Mouse (Mus musculus) frontal cortex, postnatal 14 days (tissue): ENCODE measurements around the gene Cldn4.
A peak's percentile ranks its signal among the peaks of the same experiment; 100 is the strongest.

ENCODE experiments used
- DNase-seq, 2 experiments: peaks; one replicate each; pipeline ENCODE4 v3.0.0; 2022; ENCODE audit warnings: low spot score in 2 of 2

Gene Cldn4

GRCm38 (mm10) chr5:134946857-134947255 is at the start of gene Cldn4:
Gene Cldn4 (minus strand): TSS chr5:134946934.
- DNase-seq, result no peak

DNA sequence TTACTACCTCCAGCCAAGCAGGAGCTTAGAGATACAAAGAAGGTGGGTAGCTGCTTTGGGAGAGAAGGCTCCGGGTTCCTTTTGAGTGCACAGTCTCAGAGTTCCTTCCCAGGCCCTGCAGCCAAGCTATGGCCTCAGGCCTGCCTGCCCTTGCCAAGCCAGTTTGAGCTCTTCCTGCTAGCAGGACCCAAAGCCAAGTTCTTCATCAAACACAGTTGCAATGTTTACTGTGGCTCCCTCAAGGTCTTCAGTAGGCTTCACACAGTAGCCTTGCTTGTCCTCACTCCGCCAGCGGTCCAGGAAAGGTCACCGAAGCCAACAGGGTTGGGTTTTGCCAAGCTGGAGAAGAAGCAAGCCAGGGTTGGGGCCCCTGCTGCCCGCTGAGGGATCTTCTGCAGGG is 45.8 kb upstream of the Cldn4 start:
- no peak for DNase-seq

DNA sequence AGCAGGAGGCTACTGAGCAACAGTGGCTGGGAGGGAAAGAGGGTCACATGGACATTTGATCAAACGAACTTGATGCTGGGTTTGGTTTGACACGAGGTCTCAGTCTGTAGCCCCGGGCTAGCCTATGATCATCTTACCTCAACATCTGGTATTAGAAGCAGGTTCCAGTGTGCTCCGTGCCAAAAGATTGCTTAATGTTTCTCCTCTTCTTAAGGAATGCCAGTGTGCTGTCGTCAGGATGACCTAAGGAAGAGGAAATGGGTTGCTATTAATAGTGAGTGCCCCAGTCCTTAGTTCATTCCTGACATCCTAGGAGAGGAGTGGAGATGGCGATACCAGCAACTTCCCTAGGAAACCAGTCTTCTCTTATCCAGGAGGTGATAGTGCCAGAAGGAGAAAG is 43.0 kb upstream of the Cldn4 start:
- no peak for DNase-seq

DNA sequence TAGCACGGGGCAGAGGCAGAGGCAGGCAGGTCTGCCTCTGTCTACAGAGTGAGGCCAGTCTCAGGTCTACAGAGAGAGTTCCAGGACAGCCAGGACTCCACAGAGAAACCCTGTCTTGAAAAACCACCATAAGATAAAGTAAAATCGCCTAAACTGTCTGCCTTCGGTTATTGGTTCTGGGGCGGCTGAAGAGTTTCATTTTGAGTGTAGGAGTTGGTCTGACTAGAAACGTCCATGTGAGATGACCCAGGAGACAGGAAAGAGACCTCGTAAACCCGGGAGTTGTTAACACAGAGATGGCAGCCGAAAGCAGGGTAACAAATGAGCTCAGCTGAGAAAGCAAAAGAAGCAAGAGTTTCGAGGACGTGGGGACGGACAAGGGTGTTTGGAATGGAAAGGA is 42.4 kb upstream of the Cldn4 start:
- no peak for DNase-seq

DNA sequence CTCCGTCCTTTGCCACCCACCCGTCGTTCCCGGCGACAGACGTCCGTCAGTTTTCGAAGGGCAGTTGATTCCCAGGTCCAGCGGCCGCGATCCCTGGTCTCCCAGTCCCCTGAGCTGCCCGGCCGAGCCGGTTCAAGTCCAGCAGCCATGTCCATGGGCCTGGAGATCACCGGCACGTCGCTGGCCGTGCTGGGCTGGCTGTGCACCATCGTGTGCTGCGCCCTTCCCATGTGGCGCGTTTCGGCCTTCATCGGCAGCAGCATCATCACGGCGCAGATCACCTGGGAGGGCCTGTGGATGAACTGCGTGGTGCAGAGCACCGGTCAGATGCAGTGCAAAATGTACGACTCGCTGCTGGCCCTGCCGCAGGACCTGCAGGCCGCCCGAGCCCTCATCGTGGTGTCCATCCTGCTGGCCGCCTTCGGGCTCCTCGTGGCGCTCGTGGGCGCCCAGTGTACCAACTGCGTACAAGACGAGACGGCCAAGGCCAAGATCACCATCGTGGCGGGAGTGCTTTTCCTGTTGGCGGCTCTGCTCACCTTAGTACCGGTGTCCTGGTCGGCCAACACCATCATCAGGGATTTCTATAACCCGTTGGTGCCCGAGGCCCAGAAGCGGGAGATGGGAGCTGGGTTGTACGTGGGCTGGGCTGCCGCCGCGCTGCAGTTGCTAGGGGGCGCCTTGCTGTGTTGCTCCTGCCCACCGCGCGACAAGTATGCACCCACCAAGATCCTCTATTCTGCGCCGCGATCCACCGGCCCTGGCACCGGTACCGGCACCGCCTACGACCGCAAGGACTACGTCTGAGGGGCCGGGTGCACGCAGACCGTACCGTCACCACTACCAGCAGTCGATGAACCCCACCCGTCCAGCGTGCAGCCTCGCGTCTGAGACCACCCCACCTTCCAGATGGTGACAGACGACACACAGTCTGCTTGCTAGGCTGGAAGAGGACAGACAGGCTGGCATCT is 39.8 kb upstream of the Cldn4 start:
- no peak for DNase-seq

GRCm38 (mm10) chr5:134985633-134986297 is 39.0 kb upstream of the Cldn4 start, which contains the start of gene Cldn3:
Gene Cldn3 (plus strand): TSS chr5:134986214.
- no peak for DNase-seq

- DNase-seq, result no peak
Measured at GRCm38 (mm10) chr5:134983771-134984170, 37.0 kb upstream of the Cldn4 start.

DNA sequence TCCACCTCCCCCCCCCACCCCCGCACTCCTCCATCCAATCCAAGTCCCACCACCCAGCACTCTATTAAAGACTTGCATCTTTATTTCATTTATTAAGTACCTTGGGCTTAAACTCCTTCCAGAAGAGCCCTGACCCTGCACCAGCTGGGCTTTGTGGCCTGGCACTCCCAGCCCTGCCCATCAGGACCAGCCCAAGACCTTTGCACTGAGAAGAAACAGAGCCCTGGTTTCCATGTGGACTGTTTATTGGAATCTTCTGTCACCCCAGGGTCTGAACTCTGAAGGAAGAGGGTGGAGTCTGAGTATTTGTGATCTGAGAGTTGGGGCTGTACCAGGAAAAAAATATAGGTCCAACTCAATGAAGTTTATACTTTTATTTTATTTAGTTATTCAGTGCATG is 36.4 kb upstream of the Cldn4 start:
- no peak for DNase-seq

DNA sequence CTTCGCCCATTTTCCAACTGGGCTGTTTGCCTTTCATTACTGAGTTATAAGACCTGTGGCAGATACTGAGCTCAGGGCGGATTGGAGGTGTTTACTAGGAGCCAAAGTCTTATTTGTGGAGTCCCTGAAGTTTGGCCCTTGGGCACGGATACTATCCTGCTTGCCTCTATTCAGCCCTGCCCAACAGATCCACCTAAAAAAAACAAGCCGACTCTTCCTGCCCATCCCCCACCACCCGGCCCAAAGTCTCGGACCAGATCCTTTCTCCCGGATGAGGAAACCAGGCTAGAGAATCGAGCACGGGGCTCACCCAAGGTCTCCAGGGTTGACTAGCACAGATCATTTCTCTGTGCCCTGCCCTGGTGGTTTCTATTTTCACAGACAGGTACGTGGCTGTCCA is 34.4 kb upstream of the Cldn4 start:
- DNase-seq, result no peak

GRCm38 (mm10) chr5:134977837-134978236 is 31.1 kb upstream of the Cldn4 start:
- DNase-seq, result no peak

DNA sequence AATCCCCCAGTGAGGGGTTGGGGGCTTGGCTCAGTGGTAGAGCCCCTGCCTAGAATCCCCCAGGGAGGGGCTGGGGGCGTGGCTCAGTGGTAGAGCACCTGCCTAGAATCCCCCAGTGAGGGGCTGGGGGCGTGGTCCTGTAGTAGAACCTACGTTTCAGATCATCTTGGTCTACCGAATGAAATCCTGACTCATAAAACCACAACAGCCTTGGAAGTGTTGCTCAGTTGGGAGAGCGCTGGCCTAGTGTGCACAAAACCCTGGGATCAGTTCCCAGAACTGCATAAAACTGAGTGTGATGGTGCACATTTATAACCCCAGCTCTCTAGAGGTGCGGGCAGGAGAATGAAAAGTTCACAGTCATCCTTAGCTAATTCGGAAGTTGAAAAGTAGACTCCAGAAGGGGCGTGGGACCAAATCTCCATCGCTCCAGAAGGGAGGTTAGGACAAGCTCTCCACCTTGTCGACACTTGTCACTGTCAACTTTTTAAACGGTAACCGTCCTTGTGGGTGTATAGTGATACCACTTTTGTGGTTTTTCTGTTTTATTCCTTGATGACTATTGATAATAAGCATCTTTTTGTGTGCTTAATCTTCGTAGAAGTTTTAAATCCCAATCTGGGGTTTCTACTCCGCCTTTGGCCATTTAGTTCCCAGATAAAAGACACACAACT is 30.0 kb upstream of the Cldn4 start:
- no peak for DNase-seq

GRCm38 (mm10) chr5:134976164-134976563 is 29.4 kb upstream of the Cldn4 start:
- no peak for DNase-seq

GRCm38 (mm10) chr5:134974921-134975320 is 28.2 kb upstream of the Cldn4 start:
- DNase-seq, result no peak

DNA sequence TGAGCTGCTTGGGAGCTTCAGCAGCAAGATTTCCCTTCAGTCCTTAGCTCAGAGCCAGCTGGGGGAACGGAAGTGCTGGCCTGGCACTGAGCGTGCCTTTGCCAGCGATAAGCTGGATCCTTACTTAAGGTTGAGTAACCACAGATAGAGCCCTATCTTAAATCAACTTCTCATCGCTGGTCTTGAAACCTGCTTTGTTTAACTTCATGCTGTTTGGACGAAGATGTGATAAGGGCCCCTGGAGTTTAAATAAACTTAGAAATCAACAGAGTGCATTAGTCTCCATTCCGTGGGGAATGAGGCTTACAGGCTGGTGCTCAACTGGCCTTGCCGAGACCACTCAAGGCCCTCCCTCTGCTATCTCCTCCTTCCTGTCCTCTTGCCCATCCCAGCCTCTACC is 27.6 kb upstream of the Cldn4 start:
- no peak for DNase-seq

DNA sequence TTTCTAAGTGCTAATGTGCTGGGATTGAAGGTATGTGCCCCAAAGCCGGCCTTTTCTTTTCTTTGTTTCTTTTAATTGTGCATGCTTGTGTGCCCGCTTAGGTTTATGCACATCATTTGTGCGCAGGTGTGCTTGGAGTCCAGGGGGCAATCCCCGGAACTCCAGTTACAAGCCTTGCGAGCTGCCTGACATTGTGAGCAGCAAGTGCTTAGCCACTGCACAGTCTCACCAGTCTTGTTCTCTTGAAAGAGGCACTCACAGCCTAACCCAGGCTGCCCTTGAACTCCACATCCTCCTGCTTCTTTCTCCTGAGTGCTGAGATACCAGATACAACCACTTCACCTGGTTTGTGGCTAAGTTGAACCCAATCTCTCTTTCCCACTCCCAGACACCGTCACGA is 26.8 kb upstream of the Cldn4 start:
- DNase-seq, result no peak

DNA sequence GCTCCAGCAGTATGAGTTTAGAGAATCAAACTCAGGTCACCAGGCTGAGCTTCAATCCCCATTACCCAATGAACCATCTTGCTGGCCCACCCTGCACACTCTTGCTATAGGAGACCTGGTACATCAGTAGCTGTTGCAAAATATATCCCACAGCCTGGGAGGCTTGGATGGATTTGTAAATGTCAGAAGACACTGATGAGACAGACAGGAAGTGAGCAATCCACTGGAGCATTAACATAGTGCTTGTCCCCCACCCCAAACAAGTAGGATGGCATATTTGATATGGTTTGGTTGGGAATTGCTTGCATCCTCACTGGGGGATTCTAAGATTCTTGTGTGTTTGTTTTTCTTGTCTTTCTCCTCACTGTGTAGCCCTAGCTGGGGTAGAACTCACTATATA is 26.3 kb upstream of the Cldn4 start:
- DNase-seq, result no peak

- no peak for DNase-seq
Measured at GRCm38 (mm10) chr5:134970671-134971070, 23.9 kb upstream of the Cldn4 start.

DNA sequence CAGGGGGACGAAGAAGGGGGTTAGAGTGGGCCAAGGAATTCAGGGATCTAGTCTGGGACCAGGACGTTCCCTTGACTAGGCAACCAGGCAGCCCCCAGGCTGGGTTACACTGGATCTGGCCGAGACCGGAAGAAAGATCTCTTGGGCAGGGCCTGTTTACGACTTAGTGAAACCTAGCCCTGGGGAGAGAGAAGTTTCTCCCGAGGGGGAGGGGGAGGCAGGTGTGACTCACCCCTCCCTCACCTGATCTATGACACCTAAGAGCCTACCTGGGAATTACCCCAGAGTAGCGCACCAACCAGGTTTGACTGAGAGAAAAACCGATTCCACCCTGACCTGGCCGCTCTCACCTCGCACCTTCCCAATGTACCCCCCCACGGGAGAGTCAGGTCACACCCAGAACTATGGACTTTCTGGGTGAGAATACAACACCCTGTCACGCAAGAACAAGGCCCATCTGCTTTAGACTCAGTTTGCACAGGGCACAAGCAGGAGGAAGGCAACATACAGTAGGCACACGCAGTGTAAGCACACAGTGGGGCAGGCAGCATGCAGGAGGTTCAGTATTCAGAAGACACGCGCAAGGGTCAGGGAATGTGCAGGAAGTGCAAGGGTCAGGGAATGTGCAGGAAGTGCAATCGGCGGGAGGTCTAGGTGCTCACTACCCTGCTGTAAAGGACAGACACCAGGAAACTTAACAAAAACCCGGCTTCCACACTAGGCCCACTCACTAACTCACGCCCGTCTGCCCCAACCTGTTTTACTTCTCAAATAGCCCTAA is 20.6 kb upstream of the Cldn4 start:
- DNase-seq, result no peak

GRCm38 (mm10) chr5:134965852-134966821 is 19.4 kb upstream of the Cldn4 start:
- DNase-seq, result peak in 1 of 2 experiments; percentile 9

GRCm38 (mm10) chr5:134965473-134965851 is 18.7 kb upstream of the Cldn4 start:
- peak; percentile 28 to 61 for DNase-seq
